Mouse (Mus musculus) myocyte (in vitro differentiated cells): ENCODE measurements around the gene Zfc3h1. TPM values are rescaled to one million over a fixed set of nuclear protein-coding genes. Genes with fewer than 3 reads are reported as not detected.

Source experiments
- H3K27me3 ChIP-seq: one replicate; pipeline ENCODE4 v1.6.1; 2011; ENCODE audit not compliant: control insufficient read depth, insufficient read depth, insufficient read length
- H3K36me3 ChIP-seq: one replicate; pipeline ENCODE4 v1.6.1; 2011; ENCODE audit not compliant: control insufficient read depth, insufficient read depth
- H3K4me2 ChIP-seq: one replicate; pipeline ENCODE4 v1.6.1; 2011; ENCODE audit warnings: low read depth, control low read depth
- H3K4me3 ChIP-seq: one replicate; pipeline ENCODE4 v1.5.1; 2011; ENCODE audit warnings: mild to moderate bottlenecking, control low read depth, moderate library complexity
- H3K79me2 ChIP-seq: one replicate; pipeline ENCODE4 v1.6.1; 2011; ENCODE audit not compliant: control insufficient read depth, insufficient read depth
- H3ac ChIP-seq: one replicate; pipeline ENCODE4 v1.6.1; 2011; ENCODE audit not compliant: control insufficient read depth, insufficient read length
- CEBPB ChIP-seq: IDR thresholded peaks from 2 replicates; pipeline ENCODE4 v1.6.1; 2011; ENCODE audit warnings: mild to moderate bottlenecking, moderate library complexity; ENCODE audit not compliant: poor library complexity, insufficient read depth, severe bottlenecking
- E2F4 ChIP-seq: IDR thresholded peaks from one replicate; pipeline ENCODE4 v1.6.1; 2011; ENCODE audit warnings: mild to moderate bottlenecking, control low read depth, moderate library complexity; ENCODE audit not compliant: insufficient read depth
- MAX ChIP-seq: IDR thresholded peaks from one replicate; pipeline ENCODE4 v1.6.1; 2011; ENCODE audit warnings: low read depth, mild to moderate bottlenecking, control low read depth
- MYOD1 ChIP-seq, 3 experiments: IDR thresholded peaks; one replicate each; pipeline ENCODE4 v1.6.1; 2011; ENCODE audit warnings: control low read depth in 2 of 3, low read depth in 2 of 3, mild to moderate bottlenecking in 2 of 3, moderate library complexity in 1 of 3; ENCODE audit not compliant: insufficient read length in 2 of 3, control insufficient read depth in 1 of 3
- MYOG ChIP-seq, 3 experiments: IDR thresholded peaks; one replicate each; pipeline ENCODE4 v1.6.1; 2011; ENCODE audit warnings: control low read depth in 2 of 3, low read depth in 2 of 3, mild to moderate bottlenecking in 2 of 3; ENCODE audit not compliant: insufficient read length in 2 of 3, control insufficient read depth in 1 of 3, insufficient read depth in 1 of 3
- POLR2A ChIP-seq: IDR thresholded peaks from one replicate; pipeline ENCODE4 v1.6.1; 2011; ENCODE audit warnings: low read depth, mild to moderate bottlenecking, control low read depth, moderate library complexity; ENCODE audit not compliant: insufficient read length
- POLR2AphosphoS2 ChIP-seq: IDR thresholded peaks from one replicate; pipeline ENCODE4 v1.6.1; 2011; ENCODE audit warnings: low read depth, control low read depth; ENCODE audit not compliant: insufficient read length
- REST ChIP-seq: IDR thresholded peaks from one replicate; pipeline ENCODE4 v1.6.1; 2011; ENCODE audit warnings: mild to moderate bottlenecking, control low read depth, moderate library complexity; ENCODE audit not compliant: insufficient read depth, insufficient read length
- SRF ChIP-seq: IDR thresholded peaks from one replicate; pipeline ENCODE4 v1.6.1; 2011; ENCODE audit warnings: low read depth; ENCODE audit not compliant: control insufficient read depth, insufficient read length
- TCF12 ChIP-seq: IDR thresholded peaks from one replicate; pipeline ENCODE4 v1.6.1; 2011; ENCODE audit warnings: mild to moderate bottlenecking, control low read depth; ENCODE audit not compliant: poor library complexity, insufficient read depth, severe bottlenecking
- TCF3 ChIP-seq: IDR thresholded peaks from one replicate; pipeline ENCODE4 v1.6.1; 2011; ENCODE audit warnings: low read depth, control low read depth; ENCODE audit not compliant: insufficient read length
- USF1 ChIP-seq: IDR thresholded peaks from one replicate; pipeline ENCODE4 v1.6.1; 2011; ENCODE audit warnings: low read depth, mild to moderate bottlenecking, control low read depth, moderate library complexity
- polyA plus RNA-seq: library from polyadenylated mRNA; unstranded; fragments of >200 nt; fragmentation: generic; extraction: Trizol; gene quantifications from one replicate; pipeline ENCODE4 v1.2.1, GENCODE M21; 2012; ENCODE audit warnings: missing spikeins

The Zfc3h1 gene
- polyA plus RNA-seq, 1 experiment: 9.0 TPM

GRCm38 (mm10) chr10:115473213-115473961 is 88.6 kb downstream of the Zfc3h1 start:
- Histone ChIP-seq H3ac (no peak overlapping the region), H3K36me3 (no peaks in the 10 kb centered on the region), H3K79me2 (no peaks in the 10 kb centered on the region), H3K27me3 (no peaks in the 10 kb centered on the region), H3K4me3 (no peak overlapping the region), H3K4me2 (no peak overlapping the region)
- TF ChIP-seq SRF (no peak), REST (no peak), E2F4 (no peak), TCF3 (no peak), MYOG (IDR thresholded peaks at IDR 0.05; ENCODE audit: control insufficient read depth in 1 of 3, insufficient read depth in 1 of 3, insufficient read length in 2 of 3, low read depth in 2 of 3) (no peak)

DNA sequence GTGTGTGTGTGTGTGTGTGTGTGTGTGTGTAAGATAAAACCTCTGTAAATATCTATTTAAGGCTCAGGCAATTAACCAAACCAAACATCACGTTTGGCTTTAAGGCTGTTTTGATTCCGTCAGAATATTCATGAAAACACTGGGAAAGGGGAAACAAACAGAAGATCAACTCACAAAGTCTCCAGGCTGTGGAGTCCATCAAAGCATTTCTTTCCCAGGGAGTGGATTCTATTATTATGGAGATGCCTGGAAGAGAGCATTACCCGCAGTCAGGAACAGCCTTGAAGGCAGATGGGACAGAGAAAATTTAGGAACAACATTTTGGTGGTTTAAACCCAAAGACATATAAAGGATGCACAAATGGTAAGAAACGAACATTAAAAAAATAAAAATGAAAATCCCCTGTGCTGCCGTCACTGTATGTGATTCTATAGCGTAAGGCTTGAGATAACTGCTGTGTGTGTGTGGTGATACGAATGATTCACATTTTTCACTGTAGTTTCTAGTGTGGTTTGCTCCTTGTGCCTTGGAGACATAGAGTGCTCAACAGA is 90.3 kb downstream of the Zfc3h1 start:
- Histone ChIP-seq H3K27me3 (no peaks in the 10 kb centered on the region), H3K4me3 (no peak overlapping the region), H3K79me2 (no peaks in the 10 kb centered on the region), H3K36me3 (no peaks in the 10 kb centered on the region), H3K4me2 (no peak overlapping the region), H3ac (no peak overlapping the region)
- TF ChIP-seq CEBPB (no peak), USF1 (no peak), TCF12 (no peak), POLR2A (no peak), SRF (no peak), MYOG (IDR thresholded peaks at IDR 0.05; ENCODE audit: control insufficient read depth in 1 of 3, insufficient read depth in 1 of 3, insufficient read length in 2 of 3, low read depth in 2 of 3) (no peak), POLR2AphosphoS2 (no peak)

DNA sequence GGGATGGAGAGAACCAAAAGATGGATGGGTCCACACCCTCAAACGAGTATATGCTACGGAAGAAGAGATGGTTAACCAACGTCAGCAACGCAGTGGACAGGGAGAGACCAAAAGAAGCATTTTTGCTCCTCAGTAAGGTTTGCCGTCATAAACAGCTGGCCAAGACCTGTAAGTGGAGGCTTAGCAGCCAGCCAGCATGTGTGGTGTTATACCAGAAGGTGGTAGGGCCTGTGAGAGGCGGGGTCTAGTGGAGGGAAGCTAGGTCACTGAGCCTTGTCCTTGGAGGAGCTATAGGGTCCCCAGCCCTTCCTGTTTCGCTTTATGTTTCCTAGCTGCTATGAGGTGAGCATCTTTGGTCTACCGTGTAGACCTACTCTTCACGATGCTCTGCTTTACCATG is 91.7 kb downstream of the Zfc3h1 start:
- Histone ChIP-seq H3K27me3 (no peaks in the 10 kb centered on the region), H3K79me2 (no peaks in the 10 kb centered on the region), H3K4me2 (no peak overlapping the region), H3ac (no peak overlapping the region), H3K36me3 (no peaks in the 10 kb centered on the region), H3K4me3 (no peak overlapping the region)
- TF ChIP-seq MYOD1 (IDR thresholded peaks at IDR 0.05; ENCODE audit: control insufficient read depth in 1 of 3, insufficient read length in 2 of 3, low read depth in 2 of 3) (no peak), POLR2AphosphoS2 (no peak), CEBPB (no peak), REST (no peak), MYOG (IDR thresholded peaks at IDR 0.05; ENCODE audit: control insufficient read depth in 1 of 3, insufficient read depth in 1 of 3, insufficient read length in 2 of 3, low read depth in 2 of 3) (no peak), MAX (no peak), TCF12 (no peak), SRF (no peak), USF1 (no peak), TCF3 (no peak), POLR2A (no peak), E2F4 (no peak)

GRCm38 (mm10) chr10:115478441-115479141 is 93.8 kb downstream of the Zfc3h1 start:
- H3K27me3 ChIP-seq: no peaks in the 10 kb centered on the region
- no peaks in the 10 kb centered on the region for H3K79me2 ChIP-seq
- H3K4me3 ChIP-seq: no peak overlapping the region
- H3K36me3 ChIP-seq: no peaks in the 10 kb centered on the region
- no peak overlapping the region for H3ac ChIP-seq
- TF ChIP-seq TCF12: no peak
- TF ChIP-seq USF1: no peak
- no peak for TF ChIP-seq POLR2AphosphoS2
- TF ChIP-seq POLR2A: no peak
- TF ChIP-seq MAX: no peak
- no peak for TF ChIP-seq CEBPB
- no peak for TF ChIP-seq E2F4
- TF ChIP-seq MYOD1 (IDR thresholded peaks at IDR 0.05; ENCODE audit: control insufficient read depth in 1 of 3, insufficient read length in 2 of 3, low read depth in 2 of 3): no peak
- peak overlapping the region; percentile 48 for H3K4me2 ChIP-seq

Other genes starting within 250 kb of the Zfc3h1 start
- gene Tph2, start 199.9 kb upstream of the Zfc3h1 start, polyA plus RNA-seq: 0.12 TPM
- 19.8 TPM for gene Tbc1d15, start 133.5 kb upstream of the Zfc3h1 start, polyA plus RNA-seq
- gene Rab21, start 69.4 kb upstream of the Zfc3h1 start, polyA plus RNA-seq: 16.9 TPM
- gene Tmem19, start 22.5 kb upstream of the Zfc3h1 start, polyA plus RNA-seq: 18.0 TPM
- gene Thap2, start 516 bp upstream of the Zfc3h1 start, polyA plus RNA-seq: 5.8 TPM
- not detected for gene A930009A15Rik, start 185.0 kb downstream of the Zfc3h1 start, polyA plus RNA-seq
- gene Lgr5, start 202.8 kb downstream of the Zfc3h1 start, polyA plus RNA-seq: 0.07 TPM